Mouse (Mus musculus): Measurements from ENCODE around the gene Commd9.

The Commd9 gene

DNA sequence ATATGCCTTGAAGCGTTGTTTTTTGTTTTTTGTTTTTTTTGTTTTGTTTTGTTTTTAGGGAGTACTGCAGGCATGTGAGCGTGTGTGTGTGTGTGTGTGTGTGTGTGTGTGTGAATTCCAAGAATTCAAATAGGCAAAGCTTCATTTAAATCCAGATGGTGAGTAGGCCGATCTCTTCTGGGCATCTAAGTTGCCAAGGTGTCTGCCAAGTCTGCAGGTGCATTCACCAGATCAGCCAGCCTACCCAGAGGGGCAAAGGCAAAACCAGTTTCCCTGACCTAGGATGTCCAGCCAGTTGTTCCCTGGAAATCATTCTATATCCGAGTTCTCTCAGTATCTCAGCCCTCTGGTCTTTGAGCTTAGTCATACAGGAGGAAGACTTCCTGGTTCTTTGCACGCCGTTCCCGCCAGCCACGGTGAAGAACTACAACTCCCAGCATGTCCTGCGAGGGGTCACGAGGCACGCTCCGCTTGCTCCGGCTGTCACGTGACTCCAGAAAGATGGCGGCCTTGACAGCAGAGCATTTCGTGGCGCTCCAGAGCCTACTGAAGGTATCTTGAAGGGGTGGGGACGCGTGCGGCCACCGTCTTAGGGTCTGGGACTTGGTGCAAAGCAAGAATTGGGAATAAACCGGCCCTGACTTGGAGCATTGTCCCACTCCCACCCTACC lies at the start of gene Commd9:
Commd9 (plus strand) TSS at position 480 of the 671 bp plus-strand sequence.
- DNase-seq (ENCODE audit: low spot score): peak; percentile 88

DNA sequence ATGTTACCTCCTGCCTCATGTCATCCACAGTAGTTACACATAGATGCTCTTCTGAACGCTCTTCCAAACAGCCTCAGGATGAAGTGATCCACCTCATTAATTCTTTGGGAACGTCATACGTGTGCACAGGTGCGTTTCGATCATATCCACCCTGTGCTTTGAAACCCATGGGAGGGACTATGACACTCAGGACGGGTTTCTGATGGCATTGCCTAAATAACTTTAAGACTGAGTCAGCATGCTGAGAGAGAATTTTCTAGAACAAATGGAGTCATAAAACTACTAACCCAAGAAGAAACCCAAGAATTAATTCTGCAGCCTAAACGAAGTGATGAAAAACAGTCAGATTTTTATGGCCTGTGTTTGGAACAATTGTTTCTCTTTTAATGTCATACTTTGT lies 43.3 kb upstream of the Commd9 start:
- DNase-seq (ENCODE audit: low spot score): no peak

DNA sequence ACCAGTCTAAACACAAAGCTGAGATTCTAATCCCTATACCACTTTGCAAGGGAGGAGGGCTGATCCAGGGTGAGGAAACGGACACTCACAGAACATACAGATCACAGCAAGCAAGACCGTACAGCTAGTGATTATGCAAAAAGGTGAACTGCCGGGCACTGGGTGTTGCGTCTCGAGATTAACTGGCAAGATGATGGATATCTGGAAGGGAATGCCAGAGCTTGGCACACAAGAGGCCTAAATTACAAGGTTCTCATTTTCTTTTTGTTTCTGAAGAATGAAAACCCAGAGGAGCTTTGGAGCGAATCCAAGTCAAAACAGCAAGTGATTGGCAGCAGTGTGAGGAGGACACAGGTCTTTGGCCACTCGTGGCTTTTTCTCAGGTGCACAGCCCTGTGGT lies 31.3 kb upstream of the Commd9 start:
- DNase-seq (ENCODE audit: low spot score): no peak

GRCm38 (mm10) chr2:101856174-101856573 lies 29.9 kb upstream of the Commd9 start:
- DNase-seq (ENCODE audit: low spot score): no peak

DNA sequence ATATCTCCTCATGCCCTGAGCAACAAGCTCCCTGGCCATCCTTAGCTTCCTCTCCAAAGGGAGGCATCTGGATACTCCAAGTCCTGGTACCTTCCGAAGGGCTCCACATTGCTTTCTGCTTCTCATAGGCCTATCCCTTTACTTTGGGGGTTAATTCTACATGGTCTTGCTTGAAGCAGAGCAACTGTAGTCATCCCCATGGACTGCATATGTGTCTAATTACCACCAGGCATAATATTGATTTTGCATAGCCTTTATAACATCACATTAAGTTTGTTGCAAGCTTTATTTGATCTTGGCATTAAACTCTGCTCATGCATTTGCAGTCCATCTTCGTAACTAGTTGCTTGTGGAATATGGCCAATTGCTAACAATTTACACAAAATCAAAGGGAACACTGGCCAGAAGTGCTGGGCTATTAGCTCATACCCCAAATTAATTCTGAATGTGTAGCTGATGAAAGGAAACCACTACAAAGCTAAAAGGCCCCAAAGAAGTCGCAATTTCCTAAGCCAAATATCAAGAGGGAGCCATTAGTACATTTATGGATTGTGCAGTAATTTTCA lies 25.0 kb upstream of the Commd9 start:
- DNase-seq (ENCODE audit: low spot score): no peak

GRCm38 (mm10) chr2:101862219-101863123 lies 23.6 kb upstream of the Commd9 start:
- DNase-seq (ENCODE audit: low spot score): no peak

DNA sequence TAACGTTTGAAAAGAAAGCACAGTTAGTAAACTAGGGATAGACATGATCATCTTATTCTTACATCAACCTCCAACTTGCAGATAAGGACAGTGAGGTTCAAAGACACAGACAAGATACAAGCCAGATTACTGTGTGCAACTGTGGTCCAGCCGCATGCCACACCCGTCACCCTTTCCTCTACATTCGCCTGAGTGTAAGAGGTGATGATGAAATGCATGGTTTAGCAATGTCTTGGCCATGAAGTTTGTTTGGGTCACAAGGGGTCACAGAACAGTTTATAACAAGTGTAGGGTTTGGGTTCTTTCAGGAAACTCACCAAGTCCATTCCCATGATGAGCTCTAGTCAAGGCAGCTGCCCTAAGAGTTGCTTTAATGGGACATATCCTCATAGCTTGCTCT lies 17.4 kb upstream of the Commd9 start:
- DNase-seq (ENCODE audit: low spot score): no peak

DNA sequence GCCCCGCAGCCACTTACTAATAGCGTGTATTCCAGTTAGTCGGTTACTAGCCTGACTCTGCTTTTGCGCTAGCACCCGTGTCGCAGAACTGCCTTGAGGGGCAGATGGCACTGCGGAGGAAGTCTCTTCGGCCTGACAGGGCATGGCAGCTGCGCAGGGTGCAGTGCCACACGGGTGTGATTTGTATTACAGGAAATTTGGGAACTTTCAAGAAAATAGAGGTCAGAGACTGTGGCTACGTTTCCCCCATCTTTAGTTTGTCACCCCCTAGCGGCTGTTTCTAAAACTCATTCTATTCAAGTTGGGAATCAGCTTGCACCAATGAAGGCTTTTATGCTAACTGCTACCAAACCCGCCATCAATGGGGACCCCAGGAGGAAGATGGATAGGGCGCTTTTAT lies 14.9 kb upstream of the Commd9 start:
- no peak for DNase-seq (ENCODE audit: low spot score)

GRCm38 (mm10) chr2:101881471-101882162 lies 4.4 kb upstream of the Commd9 start:
- no peak for DNase-seq (ENCODE audit: low spot score)

DNA sequence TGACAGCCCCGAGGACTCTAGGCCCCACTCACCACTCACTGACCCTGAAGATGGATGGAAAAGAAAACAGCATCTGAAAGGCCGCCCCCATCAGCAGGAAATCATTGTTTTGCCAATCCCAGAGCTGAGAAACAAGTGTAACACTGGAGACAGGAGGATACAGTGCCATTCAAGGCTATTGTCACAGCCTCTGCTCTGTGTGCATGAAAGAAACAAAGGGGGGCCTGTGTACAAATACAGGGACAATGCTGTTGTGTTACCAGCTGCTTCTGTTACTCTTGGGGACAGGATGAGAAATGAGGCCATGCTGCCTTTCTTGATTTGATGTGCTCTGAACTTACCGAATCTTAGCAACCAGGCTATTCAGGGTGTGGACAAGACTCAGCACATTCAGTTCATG lies 3.0 kb upstream of the Commd9 start, which contains the start of gene Prr5l:
Prr5l (minus strand) TSS at position 30 of the 400 bp plus-strand sequence.
- DNase-seq (ENCODE audit: low spot score): no peak

- no peak for DNase-seq (ENCODE audit: low spot score)
These were observed 1.8 kb upstream of the Commd9 start for GRCm38 (mm10) chr2:101884286-101884685.

DNA sequence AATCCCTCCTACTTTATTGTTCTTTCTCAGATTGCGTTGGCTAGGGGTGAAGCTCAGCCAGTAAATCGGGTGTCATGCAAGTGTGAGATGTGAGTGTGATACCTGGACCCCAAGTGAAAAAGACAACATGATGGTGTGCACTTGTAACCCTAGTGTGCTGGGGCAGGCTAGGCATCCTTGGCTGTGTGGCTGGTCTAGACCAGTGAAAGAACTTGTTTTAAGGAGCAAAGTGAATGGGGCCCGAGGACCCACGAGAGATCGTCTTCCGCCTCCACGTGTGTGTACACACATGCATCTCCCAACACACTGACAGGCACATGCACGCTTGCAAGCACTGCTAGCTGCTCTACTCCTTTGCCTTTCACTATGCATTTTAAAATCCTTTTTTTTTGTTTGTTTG lies 2.8 kb downstream of the Commd9 start:
- no peak for DNase-seq (ENCODE audit: low spot score)

DNA sequence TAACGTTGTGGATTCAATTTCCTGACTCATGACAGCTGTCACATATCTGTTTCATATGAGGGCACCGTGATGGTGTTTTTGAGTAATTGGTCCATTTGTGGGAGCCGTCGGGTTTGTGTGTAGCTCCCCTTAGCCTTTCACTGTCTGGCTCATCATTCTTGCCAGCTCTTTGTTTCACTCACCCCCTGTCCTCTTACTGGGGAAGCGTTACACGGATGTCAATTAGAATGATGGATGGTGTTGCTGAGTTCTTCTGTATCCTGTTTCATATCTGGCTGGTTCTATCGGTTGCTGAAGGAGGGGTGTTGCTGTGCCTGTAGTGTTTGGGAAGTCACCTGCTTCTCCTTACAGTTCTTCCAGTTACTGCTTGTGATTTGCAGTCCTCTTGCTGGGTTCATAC lies 5.1 kb downstream of the Commd9 start:
- DNase-seq (ENCODE audit: low spot score): no peak

- DNase-seq (ENCODE audit: low spot score): no peak
These were observed 8.1 kb downstream of the Commd9 start for GRCm38 (mm10) chr2:101894126-101894525.

- no peak for DNase-seq (ENCODE audit: low spot score)
These were observed 10.6 kb downstream of the Commd9 start for GRCm38 (mm10) chr2:101896425-101897204.

DNA sequence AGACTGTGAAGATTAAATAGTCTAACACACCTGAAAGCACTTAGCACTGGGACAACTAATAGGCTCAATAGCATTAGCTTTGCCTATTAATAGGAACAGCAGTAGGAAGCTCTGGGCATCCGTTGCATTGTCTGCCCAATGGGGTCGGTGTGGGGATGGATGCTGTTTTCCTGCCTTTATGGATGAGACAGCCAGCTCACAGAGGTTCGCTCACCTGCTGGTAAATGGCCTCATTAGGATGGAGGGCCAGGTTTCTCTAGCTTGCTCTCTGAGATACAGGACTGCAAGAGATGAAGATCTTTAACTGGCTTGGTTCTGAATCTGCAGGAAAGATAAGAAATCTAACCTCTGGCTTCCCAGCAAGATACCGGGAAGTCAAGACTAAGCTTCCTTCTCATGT lies 16.1 kb downstream of the Commd9 start:
- no peak for DNase-seq (ENCODE audit: low spot score)

- peak; percentile 78 for DNase-seq (ENCODE audit: low spot score)
These were observed 19.7 kb downstream of the Commd9 start for GRCm38 (mm10) chr2:101905534-101906378.

GRCm38 (mm10) chr2:101906379-101906690 lies 20.3 kb downstream of the Commd9 start:
- DNase-seq (ENCODE audit: low spot score): no peak

GRCm38 (mm10) chr2:101907386-101908022 lies 21.5 kb downstream of the Commd9 start:
- no peak for DNase-seq (ENCODE audit: low spot score)

GRCm38 (mm10) chr2:101908773-101909172 lies 22.7 kb downstream of the Commd9 start:
- no peak for DNase-seq (ENCODE audit: low spot score)
